Mouse (Mus musculus): Measurements from ENCODE around the gene Mbd4.

The Mbd4 gene

GRCm38 (mm10) chr6:115808488-115809231, 44.5 kb downstream of the Mbd4 start, which contains the start of gene Rpl32:
Gene Rpl32 (minus strand): TSS chr6:115808747.
- peak; percentile 97 for DNase-seq (ENCODE audit: low read depth)

GRCm38 (mm10) chr6:115808196-115808487, 45.0 kb downstream of the Mbd4 start:
- DNase-seq (ENCODE audit: low read depth): no peak

GRCm38 (mm10) chr6:115807464-115808195, 45.5 kb downstream of the Mbd4 start:
- DNase-seq (ENCODE audit: low read depth): no peak

- DNase-seq (ENCODE audit: low read depth): no peak
Measured at GRCm38 (mm10) chr6:115804432-115805192, 48.6 kb downstream of the Mbd4 start.

GRCm38 (mm10) chr6:115803541-115804382, 49.4 kb downstream of the Mbd4 start:
- peak; percentile 74 for DNase-seq (ENCODE audit: low read depth)

- DNase-seq (ENCODE audit: low read depth): no peak
Measured at GRCm38 (mm10) chr6:115801811-115802210, 51.4 kb downstream of the Mbd4 start.

- peak; percentile 55 for DNase-seq (ENCODE audit: low read depth)
Measured at GRCm38 (mm10) chr6:115792691-115793215, 60.4 kb downstream of the Mbd4 start.

- no peak for DNase-seq (ENCODE audit: low read depth)
Measured at GRCm38 (mm10) chr6:115791842-115792686, 61.1 kb downstream of the Mbd4 start.

- DNase-seq (ENCODE audit: low read depth): no peak
Measured at GRCm38 (mm10) chr6:115791016-115791415, 62.2 kb downstream of the Mbd4 start.
